Mouse (Mus musculus) hindbrain, embryonic 15.5 days (tissue): ENCODE data around the gene Clec4g. TPM values are rescaled to one million over a fixed set of nuclear protein-coding genes. Genes with fewer than 3 reads are reported as not detected.

Experiments
- ATAC-seq: fragments of 200-750 bp; cut with Nextera tagmentation; 2 replicates; pipeline ENCODE4 v1.8.0; 2017; ENCODE audit warnings: low read depth, moderate number of reproducible peaks, moderate TSS enrichment; ENCODE audit not compliant: low FRiP score
- H3K27ac ChIP-seq: fragments of 300-500 bp; sonication (generic); replicated peaks from 2 replicates; pipeline ENCODE4 v1.5.1; 2015; ENCODE audit warnings: mild to moderate bottlenecking, inconsistent platforms
- H3K27me3 ChIP-seq: fragments of 300-500 bp; sonication (generic); 2 replicates; pipeline ENCODE4 v1.6.1; 2015; ENCODE audit warnings: control low read depth, inconsistent platforms
- H3K36me3 ChIP-seq: fragments of 300-500 bp; sonication (generic); 2 replicates; pipeline ENCODE4 v1.6.1; 2015; ENCODE audit warnings: control low read depth, inconsistent platforms
- H3K4me1 ChIP-seq: fragments of 300-500 bp; sonication (generic); replicated peaks from 2 replicates; pipeline ENCODE4 v1.6.1; 2015; ENCODE audit warnings: control low read depth, inconsistent platforms
- H3K4me2 ChIP-seq: fragments of 300-500 bp; sonication (generic); 2 replicates; pipeline ENCODE4 v1.6.1; 2015; ENCODE audit warnings: moderate library complexity, mild to moderate bottlenecking, inconsistent platforms
- H3K4me3 ChIP-seq: fragments of 300-500 bp; sonication (generic); 2 replicates; pipeline ENCODE4 v1.5.1; 2015; ENCODE audit warnings: mild to moderate bottlenecking, inconsistent platforms
- H3K9ac ChIP-seq: fragments of 300-500 bp; sonication (generic); 2 replicates; pipeline ENCODE4 v1.6.1; 2015; ENCODE audit warnings: inconsistent platforms
- H3K9me3 ChIP-seq: fragments of 300-500 bp; sonication (generic); 2 replicates; pipeline ENCODE4 v1.6.1; 2016; ENCODE audit warnings: control low read depth, inconsistent platforms
- WGBS: fragments of 180-500 bp; shearing (Covaris S2); methylation state at CpG from one replicate; pipeline ENCODE4 v1.1.7; 2015; 5-methylcytosine and 5-hydroxymethylcytosine counted together
- polyA plus RNA-seq: library from polyadenylated mRNA; unstranded; fragments of >200 nt; fragmentation: Nextera tagmentation; extraction: Ambion mirVana; gene quantifications from 2 replicates; pipeline ENCODE4 v1.2.1, GENCODE M21; 2015

Clec4g gene
- polyA plus RNA-seq, 1 experiment from 2014 or later, result 0.16 TPM

- Histone ChIP-seq H3K9me3 (no peaks in the 10 kb centered on the region), H3K4me1 (peaks cover 42% of the 10 kb centered on the region), H3K9ac (peak overlapping the region; percentile 93), H3K4me3 (peak overlapping the region; percentile 87), H3K4me2 (peak overlapping the region; percentile 89), H3K36me3 (peaks cover 24% of the 10 kb centered on the region), H3K27ac (peak overlapping the region; percentile 89), H3K27me3 (no peaks in the 10 kb centered on the region)
- peak; percentile 0; the same call in 1 of the 2 replicates for ATAC-seq
- 4% methylated on average over 15 of the region's 15 CpGs for WGBS
Observed at GRCm38 (mm10) chr8:3676993-3677579, 43.4 kb downstream of the Clec4g start.

- Histone ChIP-seq H3K9me3 (no peaks in the 10 kb centered on the region), H3K9ac (peak within 1 kb of the TSS; percentile 93), H3K4me2 (peak within 1 kb of the TSS; percentile 89), H3K27ac (peak within 1 kb of the TSS; percentile 89), H3K4me3 (peak within 1 kb of the TSS; percentile 87), H3K4me1 (peaks cover 44% of the 10 kb centered on the region), H3K36me3 (peaks cover 23% of the 10 kb centered on the region), H3K27me3 (no peaks in the 10 kb centered on the region)
- ATAC-seq, result peak; percentile 86
- WGBS, result 1% methylated on average over 61 of the region's 61 CpGs
Observed at GRCm38 (mm10) chr8:3676131-3676992, 44.1 kb downstream of the Clec4g start, which contains the start of gene Trappc5. Gene Trappc5, plus strand, starts transcription at chr8:3676299.

- Histone ChIP-seq H3K9ac (no peak overlapping the region), H3K9me3 (no peaks in the 10 kb centered on the region), H3K27ac (no peak overlapping the region), H3K4me3 (no peak overlapping the region), H3K36me3 (peaks cover 8% of the 10 kb centered on the region), H3K4me2 (no peak overlapping the region), H3K27me3 (no peaks in the 10 kb centered on the region), H3K4me1 (peaks cover 39% of the 10 kb centered on the region)
- 69% methylated on average over 3 of the region's 3 CpGs for WGBS
- ATAC-seq, result no peak
Observed at GRCm38 (mm10) chr8:3674671-3675070, 45.8 kb downstream of the Clec4g start.

GRCm38 (mm10) chr8:3671980-3672491 lies 48.4 kb downstream of the Clec4g start, which contains the start of gene Fcor:
Gene Fcor, minus strand, starts transcription at chr8:3672362.
- WGBS, result under 1% methylated on average over 23 of the region's 23 CpGs
- Histone ChIP-seq H3K4me3 (peak within 1 kb of the TSS; percentile 49), H3K4me1 (peaks cover 18% of the 10 kb centered on the region), H3K4me2 (peak within 1 kb of the TSS; percentile 67), H3K9ac (peak within 1 kb of the TSS; percentile 58), H3K27me3 (no peaks in the 10 kb centered on the region), H3K9me3 (no peaks in the 10 kb centered on the region), H3K27ac (peak within 1 kb of the TSS; percentile 84), H3K36me3 (no peaks in the 10 kb centered on the region)
- peak; percentile 89 for ATAC-seq

- 88% methylated on average over 2 of the region's 2 CpGs for WGBS
- peaks cover 12% of the 10 kb centered on the region for H3K4me1 ChIP-seq
- H3K9ac ChIP-seq, result no peak overlapping the region
Observed at GRCm38 (mm10) chr8:3670388-3670787, 50.1 kb downstream of the Clec4g start.

GRCm38 (mm10) chr8:3665507-3665906 lies 54.9 kb downstream of the Clec4g start, which contains the start of gene Mcemp1:
Gene Mcemp1, plus strand, starts transcription at chr8:3665754.
- H3K4me3 ChIP-seq, result no peak within 1 kb of the TSS
- H3K27me3 ChIP-seq, result no peaks in the 10 kb centered on the region
- WGBS, result 82% methylated on average over 6 of the region's 6 CpGs
- H3K9ac ChIP-seq, result no peak within 1 kb of the TSS
- no peaks in the 10 kb centered on the region for H3K9me3 ChIP-seq
- ATAC-seq, result no peak
- H3K27ac ChIP-seq, result no peak within 1 kb of the TSS
- H3K36me3 ChIP-seq, result no peaks in the 10 kb centered on the region
- H3K4me2 ChIP-seq, result no peak within 1 kb of the TSS
- H3K4me1 ChIP-seq, result no peaks in the 10 kb centered on the region

More at GRCm38 (mm10) chr8:3670388-3670787, 50.1 kb downstream of the Clec4g start:
- Histone ChIP-seq H3K36me3 (no peaks in the 10 kb centered on the region), H3K4me2 (no peak overlapping the region), H3K4me3 (no peak overlapping the region), H3K27me3 (no peaks in the 10 kb centered on the region), H3K9me3 (no peaks in the 10 kb centered on the region), H3K27ac (no peak overlapping the region)
- ATAC-seq, result no peak

- no peak overlapping the region for H3K4me2 ChIP-seq
- no peaks in the 10 kb centered on the region for H3K27me3 ChIP-seq
- H3K9ac ChIP-seq, result no peak overlapping the region
- no peaks in the 10 kb centered on the region for H3K9me3 ChIP-seq
- H3K36me3 ChIP-seq, result no peaks in the 10 kb centered on the region
- ATAC-seq, result no peak
- H3K27ac ChIP-seq, result no peak overlapping the region
- H3K4me3 ChIP-seq, result no peak overlapping the region
- WGBS, result 83% methylated on average over 5 of the region's 5 CpGs
- H3K4me1 ChIP-seq, result no peaks in the 10 kb centered on the region
Observed at GRCm38 (mm10) chr8:3664405-3664804, 56.0 kb downstream of the Clec4g start.

- Histone ChIP-seq H3K4me2 (no peak overlapping the region), H3K27ac (no peak overlapping the region), H3K4me3 (no peak overlapping the region), H3K9me3 (no peaks in the 10 kb centered on the region), H3K27me3 (no peaks in the 10 kb centered on the region), H3K36me3 (no peaks in the 10 kb centered on the region), H3K4me1 (no peaks in the 10 kb centered on the region; the same call in 1 of the 2 replicates), H3K9ac (no peak overlapping the region)
- WGBS, result 82% methylated on average over 8 of the region's 8 CpGs
- ATAC-seq, result no peak
Observed at GRCm38 (mm10) chr8:3660889-3661288, 59.6 kb downstream of the Clec4g start.

Other genes starting within 250 kb of the Clec4g start
- 0.30 and 0.39 TPM in 2 replicates for gene Tex45, start 249.8 kb downstream of the Clec4g start, polyA plus RNA-seq
- 64.9 and 72.1 TPM in 2 replicates for gene Zfp358, start 227.5 kb downstream of the Clec4g start, polyA plus RNA-seq
- 102 and 125 TPM in 2 replicates for gene Mcoln1, start 220.2 kb downstream of the Clec4g start, polyA plus RNA-seq
- gene Pnpla6, start 205.3 kb downstream of the Clec4g start, polyA plus RNA-seq, result 45.2 and 47.6 TPM in 2 replicates
- gene C330021F23Rik, start 152.7 kb downstream of the Clec4g start, polyA plus RNA-seq, result 0.54 and 0.66 TPM in 2 replicates
- gene Camsap3, start 133.4 kb downstream of the Clec4g start, polyA plus RNA-seq, result 43.3 and 51.7 TPM in 2 replicates
- gene Xab2, start 99.3 kb downstream of the Clec4g start, polyA plus RNA-seq, result 46.3 and 49.9 TPM in 2 replicates
- 83.4 and 97.2 TPM in 2 replicates for gene Pet100, start 99.1 kb downstream of the Clec4g start, polyA plus RNA-seq
- 9.5 and 22.9 TPM in 2 replicates for gene Pcp2, start 95.1 kb downstream of the Clec4g start, polyA plus RNA-seq
- gene Stxbp2, start 89.7 kb downstream of the Clec4g start, polyA plus RNA-seq, result 38.0 and 45.3 TPM in 2 replicates
- gene Retn, start 64.9 kb downstream of the Clec4g start, polyA plus RNA-seq, result 0.42 and 0.78 TPM in 2 replicates
- 0.10 and 0.13 TPM in 2 replicates for gene Mcemp1, start 54.9 kb downstream of the Clec4g start, polyA plus RNA-seq
- gene Fcor, start 48.3 kb downstream of the Clec4g start, polyA plus RNA-seq, result 23.7 and 24.9 TPM in 2 replicates
- 60.2 and 62.3 TPM in 2 replicates for gene Trappc5, start 44.4 kb downstream of the Clec4g start, polyA plus RNA-seq
- 0.13 and 0.34 TPM in 2 replicates for gene Fcer2a, start 26.5 kb downstream of the Clec4g start, polyA plus RNA-seq
- 0.12 TPM in 1 of 2 replicates, not detected in the other for gene Cd209a, start 28.3 kb upstream of the Clec4g start, polyA plus RNA-seq
- not detected in 2 replicates for gene Cd209e, start 133.7 kb upstream of the Clec4g start, polyA plus RNA-seq
- not detected in 2 replicates for gene Cd209d, start 157.9 kb upstream of the Clec4g start, polyA plus RNA-seq
- not detected in 2 replicates for gene Cd209b, start 206.2 kb upstream of the Clec4g start, polyA plus RNA-seq
- gene Cd209c, start 234.1 kb upstream of the Clec4g start, polyA plus RNA-seq, result 0.44 and 0.62 TPM in 2 replicates